Mouse (Mus musculus) embryonic facial prominence, embryonic 12.5 days (tissue): ENCODE data around the gene Bzw2. TPM values are rescaled to one million over a fixed set of nuclear protein-coding genes. Genes with fewer than 3 reads are reported as not detected.

ENCODE experiments used
- ATAC-seq: fragments of 200-750 bp; cut with Nextera tagmentation; 2 replicates; pipeline ENCODE4 v1.8.0; 2017; ENCODE audit not compliant: insufficient number of reproducible peaks, insufficient read depth, low FRiP score, low TSS enrichment
- H3K27ac ChIP-seq: fragments of 300-500 bp; sonication (generic); 2 replicates; pipeline ENCODE4 v1.5.1; 2016; ENCODE audit warnings: mild to moderate bottlenecking
- H3K27me3 ChIP-seq: fragments of 300-500 bp; sonication (generic); 2 replicates; pipeline ENCODE4 v1.6.1; 2016; ENCODE audit warnings: mild to moderate bottlenecking, moderate library complexity
- H3K36me3 ChIP-seq: fragments of 300-500 bp; sonication (generic); 2 replicates; pipeline ENCODE4 v1.6.1; 2016; ENCODE audit warnings: mild to moderate bottlenecking
- H3K4me1 ChIP-seq: fragments of 300-500 bp; sonication (generic); 2 replicates; pipeline ENCODE4 v1.6.1; 2016
- H3K4me2 ChIP-seq: fragments of 300-500 bp; sonication (generic); replicated peaks from 2 replicates; pipeline ENCODE4 v1.6.1; 2016; ENCODE audit warnings: mild to moderate bottlenecking, moderate library complexity
- H3K4me3 ChIP-seq: fragments of 300-500 bp; sonication (generic); 2 replicates; pipeline ENCODE4 v1.5.1; 2016; ENCODE audit warnings: mild to moderate bottlenecking
- H3K9ac ChIP-seq: fragments of 300-500 bp; sonication (generic); 2 replicates; pipeline ENCODE4 v1.6.1; 2016; ENCODE audit warnings: mild to moderate bottlenecking, moderate library complexity
- H3K9me3 ChIP-seq: fragments of 300-500 bp; sonication (generic); 2 replicates; pipeline ENCODE4 v1.6.1; 2016; ENCODE audit warnings: mild to moderate bottlenecking, moderate library complexity
- WGBS: fragments of 180-500 bp; shearing (Covaris S2); methylation state at CpG from one replicate; pipeline ENCODE4 v1.1.7; 2016; 5-methylcytosine and 5-hydroxymethylcytosine counted together
- polyA plus RNA-seq: library from polyadenylated mRNA; unstranded; fragments of >200 nt; fragmentation: Nextera tagmentation; extraction: Ambion mirVana; gene quantifications from 2 replicates; pipeline ENCODE4 v1.2.1, GENCODE M21; 2016

Gene Bzw2
- polyA plus RNA-seq, 1 experiment from 2014 or later = 278 TPM

GRCm38 (mm10) chr12:36157304-36157637 is 609 bp downstream of the Bzw2 start:
- H3K36me3 ChIP-seq = no peaks in the 10 kb centered on the region
- H3K27me3 ChIP-seq = no peaks in the 10 kb centered on the region
- peak overlapping the region; percentile 84 for H3K9ac ChIP-seq
- under 1% methylated on average over 14 of the region's 14 CpGs for WGBS
- ATAC-seq = peak; percentile 43
- peaks cover 19% of the 10 kb centered on the region; the same call in 1 of the 2 replicates for H3K4me1 ChIP-seq
- H3K4me3 ChIP-seq = peak overlapping the region; percentile 93
- H3K9me3 ChIP-seq = no peaks in the 10 kb centered on the region
- peak overlapping the region; percentile 77 for H3K4me2 ChIP-seq
- peak overlapping the region; percentile 90 for H3K27ac ChIP-seq

- peak within 1 kb of the TSS; percentile 84 for H3K9ac ChIP-seq
- peaks cover 19% of the 10 kb centered on the region; the same call in 1 of the 2 replicates for H3K4me1 ChIP-seq
- H3K4me3 ChIP-seq = peak within 1 kb of the TSS; percentile 93
- under 1% methylated on average over 40 of the region's 42 CpGs for WGBS
- H3K36me3 ChIP-seq = no peaks in the 10 kb centered on the region
- peak; percentile 98 for ATAC-seq
- peak within 1 kb of the TSS; percentile 77 for H3K4me2 ChIP-seq
- no peaks in the 10 kb centered on the region for H3K9me3 ChIP-seq
- peak within 1 kb of the TSS; percentile 90 for H3K27ac ChIP-seq
- H3K27me3 ChIP-seq = no peaks in the 10 kb centered on the region
Measured at GRCm38 (mm10) chr12:36156637-36157303, 1.1 kb downstream of the Bzw2 start, which contains the start of gene Ankmy2. Gene Ankmy2, plus strand, starts transcription at chr12:36157114.

GRCm38 (mm10) chr12:36156101-36156636 is 1.7 kb downstream of the Bzw2 start:
- Histone ChIP-seq H3K4me1 (peaks cover 19% of the 10 kb centered on the region; the same call in 1 of the 2 replicates), H3K27me3 (no peaks in the 10 kb centered on the region), H3K4me3 (peak overlapping the region; percentile 93), H3K4me2 (peak overlapping the region; percentile 77), H3K36me3 (no peaks in the 10 kb centered on the region), H3K9ac (peak overlapping the region; percentile 84), H3K27ac (peak overlapping the region; percentile 90), H3K9me3 (no peaks in the 10 kb centered on the region)
- ATAC-seq = peak; percentile 69
- whole genome bisulfite sequencing = under 1% methylated on average over 33 of the region's 33 CpGs

- H3K4me1 ChIP-seq = peaks cover 19% of the 10 kb centered on the region; the same call in 1 of the 2 replicates
- H3K27ac ChIP-seq = no peak overlapping the region
- peak overlapping the region; percentile 77 for H3K4me2 ChIP-seq
- H3K9me3 ChIP-seq = no peaks in the 10 kb centered on the region
- H3K36me3 ChIP-seq = no peaks in the 10 kb centered on the region
- H3K4me3 ChIP-seq = peak overlapping the region; percentile 93
- H3K9ac ChIP-seq = peak overlapping the region; percentile 84
- H3K27me3 ChIP-seq = no peaks in the 10 kb centered on the region
- 12% methylated on average over 8 of the region's 8 CpGs for WGBS
- no peak for ATAC-seq
Measured at GRCm38 (mm10) chr12:36155141-36155641, 2.7 kb downstream of the Bzw2 start.

- H3K27me3 ChIP-seq = no peaks in the 10 kb centered on the region
- no peaks in the 10 kb centered on the region for H3K9me3 ChIP-seq
- H3K4me3 ChIP-seq = no peak overlapping the region
- ATAC-seq = no peak
- no peak overlapping the region for H3K4me2 ChIP-seq
- no peak overlapping the region for H3K9ac ChIP-seq
- H3K27ac ChIP-seq = no peak overlapping the region
- no peaks in the 10 kb centered on the region for H3K36me3 ChIP-seq
- WGBS = 93% methylated on average over 2 of the region's 2 CpGs
- peaks cover 16% of the 10 kb centered on the region; the same call in 1 of the 2 replicates for H3K4me1 ChIP-seq
Measured at GRCm38 (mm10) chr12:36150737-36151136, 7.1 kb downstream of the Bzw2 start.

GRCm38 (mm10) chr12:36150265-36150664 is 7.6 kb downstream of the Bzw2 start:
- no peak for ATAC-seq
- Histone ChIP-seq H3K9me3 (no peaks in the 10 kb centered on the region), H3K4me2 (no peak overlapping the region), H3K9ac (no peak overlapping the region), H3K4me1 (peaks cover 15% of the 10 kb centered on the region; the same call in 1 of the 2 replicates), H3K4me3 (no peak overlapping the region), H3K27ac (no peak overlapping the region), H3K36me3 (no peaks in the 10 kb centered on the region), H3K27me3 (no peaks in the 10 kb centered on the region)
- 90% methylated on average over 2 of the region's 2 CpGs for WGBS

- 96% methylated on average over 3 of the region's 3 CpGs for WGBS
Measured at GRCm38 (mm10) chr12:36146230-36147011, 11.5 kb downstream of the Bzw2 start.

GRCm38 (mm10) chr12:36140401-36140800 is 17.5 kb downstream of the Bzw2 start:
- Histone ChIP-seq H3K4me1 (no peaks in the 10 kb centered on the region), H3K4me3 (no peak overlapping the region), H3K9me3 (no peaks in the 10 kb centered on the region), H3K27me3 (no peaks in the 10 kb centered on the region), H3K4me2 (no peak overlapping the region), H3K27ac (no peak overlapping the region), H3K9ac (no peak overlapping the region), H3K36me3 (peaks cover 11% of the 10 kb centered on the region)
- WGBS = 93% methylated on average over 6 of the region's 6 CpGs
- no peak for ATAC-seq

More at GRCm38 (mm10) chr12:36146230-36147011, 11.5 kb downstream of the Bzw2 start:
- no peak overlapping the region for H3K4me2 ChIP-seq
- no peaks in the 10 kb centered on the region for H3K4me1 ChIP-seq
- H3K36me3 ChIP-seq = no peaks in the 10 kb centered on the region
- no peak for ATAC-seq
- H3K27ac ChIP-seq = no peak overlapping the region
- no peak overlapping the region for H3K9ac ChIP-seq
- H3K4me3 ChIP-seq = no peak overlapping the region
- no peaks in the 10 kb centered on the region for H3K9me3 ChIP-seq
- H3K27me3 ChIP-seq = no peaks in the 10 kb centered on the region

- no peaks in the 10 kb centered on the region for H3K4me1 ChIP-seq
- H3K27me3 ChIP-seq = no peaks in the 10 kb centered on the region
- no peak overlapping the region for H3K27ac ChIP-seq
- no peak overlapping the region for H3K9ac ChIP-seq
- ATAC-seq = no peak
- H3K4me2 ChIP-seq = no peak overlapping the region
- 89% methylated on average over 4 of the region's 4 CpGs for WGBS
- peaks cover 23% of the 10 kb centered on the region for H3K36me3 ChIP-seq
- no peak overlapping the region for H3K4me3 ChIP-seq
- H3K9me3 ChIP-seq = no peaks in the 10 kb centered on the region
Measured at GRCm38 (mm10) chr12:36137192-36137591, 20.7 kb downstream of the Bzw2 start.

GRCm38 (mm10) chr12:36136285-36136684 is 21.6 kb downstream of the Bzw2 start:
- H3K4me2 ChIP-seq = no peak overlapping the region
- 92% methylated on average over 8 of the region's 8 CpGs for WGBS

GRCm38 (mm10) chr12:36135409-36135808 is 22.5 kb downstream of the Bzw2 start:
- H3K9me3 ChIP-seq = no peaks in the 10 kb centered on the region
- peaks cover 25% of the 10 kb centered on the region for H3K36me3 ChIP-seq
- WGBS = 94% methylated on average over 3 of the region's 3 CpGs
- no peak for ATAC-seq
- H3K27me3 ChIP-seq = no peaks in the 10 kb centered on the region
- no peak overlapping the region for H3K27ac ChIP-seq
- no peak overlapping the region for H3K9ac ChIP-seq
- H3K4me1 ChIP-seq = no peaks in the 10 kb centered on the region
- no peak overlapping the region for H3K4me3 ChIP-seq
- H3K4me2 ChIP-seq = no peak overlapping the region

More at GRCm38 (mm10) chr12:36136285-36136684, 21.6 kb downstream of the Bzw2 start:
- H3K27me3 ChIP-seq = no peaks in the 10 kb centered on the region
- peaks cover 29% of the 10 kb centered on the region for H3K36me3 ChIP-seq
- H3K4me1 ChIP-seq = no peaks in the 10 kb centered on the region
- ATAC-seq = no peak
- no peak overlapping the region for H3K27ac ChIP-seq
- no peak overlapping the region for H3K4me3 ChIP-seq
- no peak overlapping the region for H3K9ac ChIP-seq
- no peaks in the 10 kb centered on the region for H3K9me3 ChIP-seq
